Mouse (Mus musculus) kidney, embryonic 14.5 days (tissue): ENCODE measurements at regions not wholly inside any gene's neighbourhood (a gene's known extent, or its start where the extent isn't known, plus 50 kb on each side); places are given as distances from the start of the nearest gene placed in this dataset.

Experiments used
- ATAC-seq: fragments of 200-750 bp; cut with Nextera tagmentation; 2 replicates; pipeline ENCODE4 v1.8.0; 2017; ENCODE audit warnings: moderate number of reproducible peaks, mild to moderate bottlenecking, moderate TSS enrichment, moderate library complexity; ENCODE audit not compliant: low FRiP score, low TSS enrichment
- H3K27ac ChIP-seq: fragments of 300-500 bp; sonication (generic); 2 replicates; pipeline ENCODE4 v1.5.1; 2014; ENCODE audit warnings: low read depth, mild to moderate bottlenecking, low read length, moderate library complexity, mixed read lengths
- H3K27me3 ChIP-seq: fragments of 300-500 bp; sonication (generic); 2 replicates; pipeline ENCODE4 v1.6.1; 2014; ENCODE audit warnings: mild to moderate bottlenecking, low read length; ENCODE audit not compliant: control insufficient read depth, insufficient read depth
- H3K36me3 ChIP-seq: fragments of 300-500 bp; sonication (generic); 2 replicates; pipeline ENCODE4 v1.6.1; 2014; ENCODE audit warnings: low read length, mixed read lengths; ENCODE audit not compliant: control insufficient read depth, insufficient read depth
- H3K4me1 ChIP-seq: fragments of 300-500 bp; sonication (generic); 2 replicates; pipeline ENCODE4 v1.6.1; 2014; ENCODE audit warnings: low read length, mixed read lengths; ENCODE audit not compliant: control insufficient read depth, insufficient read depth
- H3K4me2 ChIP-seq: fragments of 300-500 bp; sonication (generic); replicated peaks from 2 replicates; pipeline ENCODE4 v1.6.1; 2014; ENCODE audit warnings: low read depth, mild to moderate bottlenecking, low read length
- H3K4me3 ChIP-seq: fragments of 300-500 bp; sonication (generic); 2 replicates; pipeline ENCODE4 v1.5.1; 2014; ENCODE audit warnings: mild to moderate bottlenecking, low read length
- H3K9ac ChIP-seq: fragments of 300-500 bp; sonication (generic); 2 replicates; pipeline ENCODE4 v1.6.1; 2014; ENCODE audit warnings: low read depth, mild to moderate bottlenecking, low read length, moderate library complexity
- H3K9me3 ChIP-seq: fragments of 300-500 bp; sonication (generic); 2 replicates; pipeline ENCODE4 v1.6.1; 2016; ENCODE audit warnings: low read length; ENCODE audit not compliant: control insufficient read depth
- WGBS: fragments of 180-500 bp; shearing (Covaris S2); extraction: QIAGEN DNeasy Blood & Tissue Kit; methylation state at CpG from one replicate; pipeline ENCODE4 v1.1.7; 2014; 5-methylcytosine and 5-hydroxymethylcytosine counted together

- no peaks in the 10 kb centered on the region for H3K36me3 ChIP-seq
- peaks cover 5% of the 10 kb centered on the region; the same call in 1 of the 2 replicates for H3K4me1 ChIP-seq
- no peak overlapping the region for H3K4me3 ChIP-seq
- H3K9me3 ChIP-seq, result no peaks in the 10 kb centered on the region
- H3K27ac ChIP-seq, result no peak overlapping the region
- no peak overlapping the region for H3K4me2 ChIP-seq
- 52% methylated on average over 5 of the region's 5 CpGs for WGBS
- H3K27me3 ChIP-seq, result no peaks in the 10 kb centered on the region
- ATAC-seq, result no peak
- H3K9ac ChIP-seq, result no peak overlapping the region
Observed at GRCm38 (mm10) chr12:8844748-8845147, 73.6 kb downstream of the Sdc1 start.

- H3K36me3 ChIP-seq, result no peaks in the 10 kb centered on the region
- H3K27ac ChIP-seq, result no peak overlapping the region
- no peak overlapping the region for H3K4me2 ChIP-seq
- H3K4me3 ChIP-seq, result no peak overlapping the region
- peaks cover 5% of the 10 kb centered on the region; the same call in 1 of the 2 replicates for H3K4me1 ChIP-seq
- no peaks in the 10 kb centered on the region for H3K27me3 ChIP-seq
- no peaks in the 10 kb centered on the region for H3K9me3 ChIP-seq
- WGBS, result 91% methylated on average over 8 of the region's 8 CpGs
- no peak for ATAC-seq
- H3K9ac ChIP-seq, result no peak overlapping the region
Observed at GRCm38 (mm10) chr12:8845443-8845842, 74.3 kb downstream of the Sdc1 start.

- H3K4me2 ChIP-seq, result 0 out of 2 replicates have a peak overlapping the region, but pooled peaks have one; percentile 6
- no peak overlapping the region for H3K4me3 ChIP-seq
- H3K36me3 ChIP-seq, result no peaks in the 10 kb centered on the region
- 25% methylated on average over 16 of the region's 16 CpGs for WGBS
- H3K9me3 ChIP-seq, result no peaks in the 10 kb centered on the region
- ATAC-seq, result peak; percentile 40; the same call in 1 of the 2 replicates
- H3K4me1 ChIP-seq, result peaks cover 5% of the 10 kb centered on the region; the same call in 1 of the 2 replicates
- H3K27me3 ChIP-seq, result no peaks in the 10 kb centered on the region
- no peak overlapping the region for H3K27ac ChIP-seq
- no peak overlapping the region for H3K9ac ChIP-seq
Observed at GRCm38 (mm10) chr12:8846425-8847226, 74.8 kb upstream of the Laptm4a start.

- no peak for ATAC-seq
- WGBS, result 77% methylated on average over 10 of the region's 10 CpGs
- H3K27ac ChIP-seq, result no peak overlapping the region
- H3K4me3 ChIP-seq, result no peak overlapping the region
- peaks cover 5% of the 10 kb centered on the region; the same call in 1 of the 2 replicates for H3K4me1 ChIP-seq
- H3K36me3 ChIP-seq, result no peaks in the 10 kb centered on the region
- 0 out of 2 replicates have a peak overlapping the region, but pooled peaks have one; percentile 6 for H3K4me2 ChIP-seq
- no peak overlapping the region for H3K9ac ChIP-seq
- no peaks in the 10 kb centered on the region for H3K27me3 ChIP-seq
- no peaks in the 10 kb centered on the region for H3K9me3 ChIP-seq
Observed at GRCm38 (mm10) chr12:8847227-8847857, 74.1 kb upstream of the Laptm4a start.

- Histone ChIP-seq H3K27ac (no peak overlapping the region), H3K4me3 (no peak overlapping the region)
Observed at GRCm38 (mm10) chr12:8847858-8848383, 73.5 kb upstream of the Laptm4a start.

GRCm38 (mm10) chr12:8853858-8854257 is 67.6 kb upstream of the Laptm4a start:
- Histone ChIP-seq H3K4me1 (peaks cover 12% of the 10 kb centered on the region; the same call in 1 of the 2 replicates), H3K4me3 (no peak overlapping the region), H3K27ac (no peak overlapping the region), H3K4me2 (no peak overlapping the region), H3K27me3 (no peaks in the 10 kb centered on the region), H3K9me3 (no peaks in the 10 kb centered on the region), H3K9ac (no peak overlapping the region), H3K36me3 (no peaks in the 10 kb centered on the region)
- no peak for ATAC-seq
- WGBS, result 84% methylated on average over 4 of the region's 4 CpGs

More at GRCm38 (mm10) chr12:8847858-8848383, 73.5 kb upstream of the Laptm4a start:
- no peak for ATAC-seq
- Histone ChIP-seq H3K9ac (no peak overlapping the region), H3K4me2 (no peak overlapping the region), H3K9me3 (no peaks in the 10 kb centered on the region), H3K27me3 (no peaks in the 10 kb centered on the region), H3K4me1 (peaks cover 5% of the 10 kb centered on the region; the same call in 1 of the 2 replicates), H3K36me3 (no peaks in the 10 kb centered on the region)
- WGBS, result 79% methylated on average over 8 of the region's 8 CpGs

GRCm38 (mm10) chr12:8854401-8854800 is 67.1 kb upstream of the Laptm4a start:
- no peaks in the 10 kb centered on the region for H3K9me3 ChIP-seq
- no peaks in the 10 kb centered on the region for H3K36me3 ChIP-seq
- WGBS, result 75% methylated on average over 4 of the region's 4 CpGs
- H3K27ac ChIP-seq, result no peak overlapping the region
- no peak overlapping the region for H3K4me3 ChIP-seq
- H3K4me2 ChIP-seq, result no peak overlapping the region
- no peaks in the 10 kb centered on the region for H3K27me3 ChIP-seq
- peaks cover 18% of the 10 kb centered on the region; the same call in 1 of the 2 replicates for H3K4me1 ChIP-seq
- no peak overlapping the region for H3K9ac ChIP-seq
- no peak for ATAC-seq

GRCm38 (mm10) chr12:8855119-8855518 is 66.3 kb upstream of the Laptm4a start:
- no peak for ATAC-seq
- peaks cover 24% of the 10 kb centered on the region; the same call in 1 of the 2 replicates for H3K4me1 ChIP-seq
- H3K27ac ChIP-seq, result no peak overlapping the region
- no peaks in the 10 kb centered on the region for H3K27me3 ChIP-seq
- H3K36me3 ChIP-seq, result no peaks in the 10 kb centered on the region
- no peaks in the 10 kb centered on the region for H3K9me3 ChIP-seq
- H3K4me2 ChIP-seq, result no peak overlapping the region
- H3K4me3 ChIP-seq, result no peak overlapping the region
- no peak overlapping the region for H3K9ac ChIP-seq
- WGBS, result 21% methylated on average over 5 of the region's 5 CpGs
